Mouse (Mus musculus) myocyte (in vitro differentiated cells): ENCODE measurements around the gene Myom3. TPM values are rescaled to one million over a fixed set of nuclear protein-coding genes. Genes with fewer than 3 reads are reported as not detected.

Experiments
- H3K27me3 ChIP-seq: one replicate; pipeline ENCODE4 v1.6.1; 2011; ENCODE audit not compliant: control insufficient read depth, insufficient read depth, insufficient read length
- H3K36me3 ChIP-seq: one replicate; pipeline ENCODE4 v1.6.1; 2011; ENCODE audit not compliant: control insufficient read depth, insufficient read depth
- H3K4me2 ChIP-seq: one replicate; pipeline ENCODE4 v1.6.1; 2011; ENCODE audit warnings: low read depth, control low read depth
- H3K4me3 ChIP-seq: one replicate; pipeline ENCODE4 v1.5.1; 2011; ENCODE audit warnings: mild to moderate bottlenecking, control low read depth, moderate library complexity
- H3K79me2 ChIP-seq: one replicate; pipeline ENCODE4 v1.6.1; 2011; ENCODE audit not compliant: control insufficient read depth, insufficient read depth
- H3ac ChIP-seq: one replicate; pipeline ENCODE4 v1.6.1; 2011; ENCODE audit not compliant: control insufficient read depth, insufficient read length
- CEBPB ChIP-seq: IDR thresholded peaks from 2 replicates; pipeline ENCODE4 v1.6.1; 2011; ENCODE audit warnings: mild to moderate bottlenecking, moderate library complexity; ENCODE audit not compliant: poor library complexity, insufficient read depth, severe bottlenecking
- E2F4 ChIP-seq: IDR thresholded peaks from one replicate; pipeline ENCODE4 v1.6.1; 2011; ENCODE audit warnings: mild to moderate bottlenecking, control low read depth, moderate library complexity; ENCODE audit not compliant: insufficient read depth
- MAX ChIP-seq: IDR thresholded peaks from one replicate; pipeline ENCODE4 v1.6.1; 2011; ENCODE audit warnings: low read depth, mild to moderate bottlenecking, control low read depth
- MYOD1 ChIP-seq, 3 experiments: IDR thresholded peaks; one replicate each; pipeline ENCODE4 v1.6.1; 2011; ENCODE audit warnings: control low read depth in 2 of 3, low read depth in 2 of 3, mild to moderate bottlenecking in 2 of 3, moderate library complexity in 1 of 3; ENCODE audit not compliant: insufficient read length in 2 of 3, control insufficient read depth in 1 of 3
- MYOG ChIP-seq, 3 experiments: IDR thresholded peaks; one replicate each; pipeline ENCODE4 v1.6.1; 2011; ENCODE audit warnings: control low read depth in 2 of 3, low read depth in 2 of 3, mild to moderate bottlenecking in 2 of 3; ENCODE audit not compliant: insufficient read length in 2 of 3, control insufficient read depth in 1 of 3, insufficient read depth in 1 of 3
- POLR2A ChIP-seq: IDR thresholded peaks from one replicate; pipeline ENCODE4 v1.6.1; 2011; ENCODE audit warnings: low read depth, mild to moderate bottlenecking, control low read depth, moderate library complexity; ENCODE audit not compliant: insufficient read length
- POLR2AphosphoS2 ChIP-seq: IDR thresholded peaks from one replicate; pipeline ENCODE4 v1.6.1; 2011; ENCODE audit warnings: low read depth, control low read depth; ENCODE audit not compliant: insufficient read length
- REST ChIP-seq: IDR thresholded peaks from one replicate; pipeline ENCODE4 v1.6.1; 2011; ENCODE audit warnings: mild to moderate bottlenecking, control low read depth, moderate library complexity; ENCODE audit not compliant: insufficient read depth, insufficient read length
- SRF ChIP-seq: IDR thresholded peaks from one replicate; pipeline ENCODE4 v1.6.1; 2011; ENCODE audit warnings: low read depth; ENCODE audit not compliant: control insufficient read depth, insufficient read length
- TCF12 ChIP-seq: IDR thresholded peaks from one replicate; pipeline ENCODE4 v1.6.1; 2011; ENCODE audit warnings: mild to moderate bottlenecking, control low read depth; ENCODE audit not compliant: poor library complexity, insufficient read depth, severe bottlenecking
- TCF3 ChIP-seq: IDR thresholded peaks from one replicate; pipeline ENCODE4 v1.6.1; 2011; ENCODE audit warnings: low read depth, control low read depth; ENCODE audit not compliant: insufficient read length
- USF1 ChIP-seq: IDR thresholded peaks from one replicate; pipeline ENCODE4 v1.6.1; 2011; ENCODE audit warnings: low read depth, mild to moderate bottlenecking, control low read depth, moderate library complexity
- polyA plus RNA-seq: library from polyadenylated mRNA; unstranded; fragments of >200 nt; fragmentation: generic; extraction: Trizol; gene quantifications from one replicate; pipeline ENCODE4 v1.2.1, GENCODE M21; 2012; ENCODE audit warnings: missing spikeins

Gene Myom3
- polyA plus RNA-seq, 1 experiment = 97.1 TPM

DNA sequence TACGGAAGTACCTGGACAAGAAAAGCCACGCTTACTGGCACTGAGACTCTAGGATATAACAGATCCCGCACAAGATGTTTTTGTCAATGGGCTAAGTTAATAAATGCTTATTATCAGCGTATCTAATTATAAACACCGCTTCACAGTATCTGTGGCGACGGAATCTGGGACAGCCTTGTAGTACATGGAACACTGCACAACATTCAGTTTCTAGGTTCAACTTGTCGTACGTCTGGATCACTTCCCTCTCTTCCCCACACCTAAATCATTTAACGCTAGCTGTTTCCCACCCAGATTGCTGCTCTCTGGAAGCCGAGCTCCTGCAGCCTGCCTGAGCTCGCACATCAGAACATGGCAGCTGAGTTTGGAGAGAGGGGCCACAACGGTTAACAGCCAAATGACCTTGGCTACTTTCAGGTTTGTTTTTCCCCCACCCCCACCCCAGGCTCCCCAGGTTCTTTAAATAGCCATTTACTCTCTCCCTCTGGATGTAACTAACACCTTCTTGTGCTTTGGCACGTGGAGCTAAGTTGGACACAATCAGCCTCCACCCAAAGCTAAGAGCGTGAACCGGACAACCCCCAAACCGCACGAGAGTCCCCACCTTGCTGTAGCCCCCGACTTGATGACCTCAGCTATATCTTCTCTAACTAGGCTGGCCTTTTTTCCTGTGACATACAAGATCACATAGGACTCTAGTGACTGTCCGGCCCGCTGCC, 79.9 kb downstream of the Myom3 start:
- Histone ChIP-seq H3K27me3 (no peaks in the 10 kb centered on the region), H3K79me2 (no peaks in the 10 kb centered on the region), H3K4me3 (no peak overlapping the region), H3K36me3 (no peaks in the 10 kb centered on the region), H3ac (no peak overlapping the region), H3K4me2 (no peak overlapping the region)
- TF ChIP-seq CEBPB = no peak
- TF ChIP-seq SRF = no peak
- no peak for TF ChIP-seq TCF3
- no peak for TF ChIP-seq POLR2AphosphoS2
- no peak for TF ChIP-seq REST
- TF ChIP-seq TCF12 = no peak
- TF ChIP-seq USF1 = no peak
- no peak for TF ChIP-seq MAX
- no peak for TF ChIP-seq MYOD1 (IDR thresholded peaks at IDR 0.05; ENCODE audit: control insufficient read depth in 1 of 3, insufficient read length in 2 of 3, low read depth in 2 of 3)
- TF ChIP-seq MYOG (IDR thresholded peaks at IDR 0.05; ENCODE audit: control insufficient read depth in 1 of 3, insufficient read depth in 1 of 3, insufficient read length in 2 of 3, low read depth in 2 of 3) = no peak
- no peak for TF ChIP-seq E2F4
- no peak for TF ChIP-seq POLR2A

DNA sequence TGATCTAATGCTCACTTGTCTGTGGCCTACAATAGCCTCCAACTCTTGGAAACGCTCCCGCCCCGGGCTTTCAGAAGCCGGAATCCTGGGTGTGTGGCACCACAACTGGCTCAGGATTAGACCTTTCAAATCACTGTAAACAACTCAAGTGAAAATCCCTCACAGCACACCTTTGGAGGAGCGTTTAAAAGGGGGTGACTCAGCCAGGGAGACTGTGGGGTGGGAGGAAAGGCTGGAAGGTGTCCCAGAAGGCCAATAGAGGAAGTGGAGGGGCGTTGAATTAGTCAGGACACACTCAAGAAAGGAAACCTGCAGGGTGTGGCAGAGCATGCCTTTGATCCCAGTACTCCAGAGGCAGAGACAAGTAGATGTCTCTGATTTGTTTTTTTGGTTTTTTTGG, 84.9 kb downstream of the Myom3 start:
- Histone ChIP-seq H3K4me3 (no peak overlapping the region), H3K79me2 (no peaks in the 10 kb centered on the region), H3K36me3 (no peaks in the 10 kb centered on the region), H3K27me3 (no peaks in the 10 kb centered on the region), H3ac (no peak overlapping the region), H3K4me2 (no peak overlapping the region)
- TF ChIP-seq USF1 (no peak), REST (no peak), CEBPB (no peak), MYOD1 (IDR thresholded peaks at IDR 0.05; ENCODE audit: control insufficient read depth in 1 of 3, insufficient read length in 2 of 3, low read depth in 2 of 3) (no peak), TCF3 (no peak), MAX (no peak), POLR2A (no peak), POLR2AphosphoS2 (no peak), MYOG (IDR thresholded peaks at IDR 0.05; ENCODE audit: control insufficient read depth in 1 of 3, insufficient read depth in 1 of 3, insufficient read length in 2 of 3, low read depth in 2 of 3) (no peak), TCF12 (no peak), E2F4 (no peak), SRF (no peak)

DNA sequence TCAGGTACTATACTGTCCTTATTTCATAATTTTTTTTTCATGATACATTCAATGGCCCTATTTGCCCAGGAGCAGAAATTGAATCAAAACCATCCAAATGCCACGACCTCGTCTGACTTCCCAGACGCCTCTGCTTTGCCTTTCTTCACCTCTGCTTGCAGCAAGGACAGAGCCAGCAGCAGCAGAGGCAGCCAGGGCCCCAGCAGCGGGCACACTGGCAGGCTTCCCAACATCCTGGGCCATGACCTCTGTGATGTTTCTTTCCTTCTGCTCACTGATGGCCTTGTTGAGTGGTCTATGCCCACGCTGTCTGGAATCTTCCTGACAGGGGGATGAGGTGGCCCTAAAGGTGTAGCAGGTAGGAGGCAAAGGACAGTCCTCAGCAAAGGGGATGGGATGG, 88.1 kb downstream of the Myom3 start:
- H3K4me2 ChIP-seq = no peak overlapping the region
- no peaks in the 10 kb centered on the region for H3K79me2 ChIP-seq
- no peak overlapping the region for H3K4me3 ChIP-seq
- H3K36me3 ChIP-seq = no peaks in the 10 kb centered on the region
- no peak for TF ChIP-seq TCF12
- no peak overlapping the region for H3ac ChIP-seq
- H3K27me3 ChIP-seq = no peaks in the 10 kb centered on the region

DNA sequence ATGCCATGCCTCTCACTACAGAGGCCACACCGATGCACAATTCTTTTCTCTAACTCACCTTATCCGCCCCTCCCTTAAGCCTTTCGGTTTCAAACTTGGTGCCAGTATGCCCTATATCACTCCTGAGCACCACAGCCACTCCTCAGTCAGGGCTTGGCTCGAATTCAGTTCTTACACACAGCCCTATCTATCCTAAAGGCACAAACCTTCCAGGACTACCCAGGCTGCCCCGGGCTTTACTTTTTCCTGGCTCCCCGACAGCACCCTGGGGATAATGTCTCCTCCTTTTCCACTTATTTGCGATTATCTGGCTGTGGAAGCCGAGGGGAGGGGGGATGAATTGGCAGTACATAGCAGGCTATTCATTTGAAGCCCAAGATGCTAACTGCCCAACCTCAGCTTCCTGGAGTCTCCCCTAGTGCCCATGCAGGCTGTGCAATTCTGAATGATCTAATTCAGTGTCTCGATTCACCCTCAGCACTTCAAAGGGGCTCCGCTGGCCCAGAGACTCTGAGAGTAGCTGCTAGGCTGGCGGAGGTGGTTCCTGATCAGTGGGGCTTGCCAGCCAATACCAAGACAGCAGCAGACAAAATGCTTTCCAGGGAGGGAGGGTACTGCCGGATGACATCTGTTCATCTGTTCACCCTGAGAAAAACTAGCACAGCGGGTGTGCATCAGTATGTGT, 91.0 kb downstream of the Myom3 start:
- no peaks in the 10 kb centered on the region for H3K79me2 ChIP-seq
- H3K4me2 ChIP-seq = no peak overlapping the region
- H3K4me3 ChIP-seq = no peak overlapping the region
- no peaks in the 10 kb centered on the region for H3K27me3 ChIP-seq
- no peak overlapping the region for H3ac ChIP-seq
- TF ChIP-seq POLR2AphosphoS2 (no peak), MAX (no peak), POLR2A (no peak), USF1 (no peak), TCF12 (no peak), CEBPB (no peak), TCF3 (no peak), REST (no peak), MYOD1 (IDR thresholded peaks at IDR 0.05; ENCODE audit: control insufficient read depth in 1 of 3, insufficient read length in 2 of 3, low read depth in 2 of 3) (no peak), SRF (no peak), MYOG (IDR thresholded peaks at IDR 0.05; ENCODE audit: control insufficient read depth in 1 of 3, insufficient read depth in 1 of 3, insufficient read length in 2 of 3, low read depth in 2 of 3) (no peak), E2F4 (no peak)
- H3K36me3 ChIP-seq = no peaks in the 10 kb centered on the region

DNA sequence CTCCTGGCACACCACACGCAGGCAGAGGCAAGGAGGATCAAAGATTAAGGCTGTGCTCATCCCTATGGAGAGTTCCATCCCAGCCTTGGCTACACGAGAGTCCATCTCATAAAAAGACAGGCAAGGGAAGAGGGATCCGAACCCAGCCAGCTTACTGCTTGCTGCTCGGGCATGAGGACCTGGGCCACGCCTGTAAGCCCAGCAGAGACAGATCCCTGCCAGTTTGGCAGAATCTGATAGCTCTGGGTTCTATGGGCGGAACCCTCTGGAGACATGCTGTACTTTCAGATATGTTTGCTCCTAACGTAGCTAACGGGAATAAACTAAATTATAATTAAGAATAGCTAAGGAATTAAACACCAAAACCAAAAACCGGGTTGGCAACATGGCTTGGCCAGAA, 92.4 kb downstream of the Myom3 start:
- TF ChIP-seq POLR2A = no peak
- TF ChIP-seq MAX = no peak
- TF ChIP-seq CEBPB = no peak
- no peak for TF ChIP-seq REST
- TF ChIP-seq E2F4 = no peak
- TF ChIP-seq USF1 = no peak
- no peak for TF ChIP-seq TCF3
- no peak for TF ChIP-seq SRF
- TF ChIP-seq MYOD1 (IDR thresholded peaks at IDR 0.05; ENCODE audit: control insufficient read depth in 1 of 3, insufficient read length in 2 of 3, low read depth in 2 of 3) = no peak
- no peak for TF ChIP-seq POLR2AphosphoS2
- no peak for TF ChIP-seq MYOG (IDR thresholded peaks at IDR 0.05; ENCODE audit: control insufficient read depth in 1 of 3, insufficient read depth in 1 of 3, insufficient read length in 2 of 3, low read depth in 2 of 3)
- TF ChIP-seq TCF12 = no peak
- peaks cover 5% of the 10 kb centered on the region for H3K79me2 ChIP-seq
- H3K4me3 ChIP-seq = no peak overlapping the region
- H3ac ChIP-seq = no peak overlapping the region
- H3K4me2 ChIP-seq = no peak overlapping the region
- H3K36me3 ChIP-seq = no peaks in the 10 kb centered on the region
- H3K27me3 ChIP-seq = no peaks in the 10 kb centered on the region
